Mouse (Mus musculus) cerebellum, postnatal 14 days (tissue): ENCODE measurements around the gene Eif5a.
A peak's percentile ranks its signal among the peaks of the same experiment; 100 is the strongest.
"Not testable (repeated sequence)": the region's sequence is repeated elsewhere in the genome, so short reads cannot be mapped to it uniquely, and the experiment has no call there.

Experiments used
- DNase-seq, 2 experiments: peaks; one replicate each; pipeline ENCODE4 v3.0.0; 2021; ENCODE audit warnings: mixed read lengths in 2 of 2

Gene Eif5a

DNA sequence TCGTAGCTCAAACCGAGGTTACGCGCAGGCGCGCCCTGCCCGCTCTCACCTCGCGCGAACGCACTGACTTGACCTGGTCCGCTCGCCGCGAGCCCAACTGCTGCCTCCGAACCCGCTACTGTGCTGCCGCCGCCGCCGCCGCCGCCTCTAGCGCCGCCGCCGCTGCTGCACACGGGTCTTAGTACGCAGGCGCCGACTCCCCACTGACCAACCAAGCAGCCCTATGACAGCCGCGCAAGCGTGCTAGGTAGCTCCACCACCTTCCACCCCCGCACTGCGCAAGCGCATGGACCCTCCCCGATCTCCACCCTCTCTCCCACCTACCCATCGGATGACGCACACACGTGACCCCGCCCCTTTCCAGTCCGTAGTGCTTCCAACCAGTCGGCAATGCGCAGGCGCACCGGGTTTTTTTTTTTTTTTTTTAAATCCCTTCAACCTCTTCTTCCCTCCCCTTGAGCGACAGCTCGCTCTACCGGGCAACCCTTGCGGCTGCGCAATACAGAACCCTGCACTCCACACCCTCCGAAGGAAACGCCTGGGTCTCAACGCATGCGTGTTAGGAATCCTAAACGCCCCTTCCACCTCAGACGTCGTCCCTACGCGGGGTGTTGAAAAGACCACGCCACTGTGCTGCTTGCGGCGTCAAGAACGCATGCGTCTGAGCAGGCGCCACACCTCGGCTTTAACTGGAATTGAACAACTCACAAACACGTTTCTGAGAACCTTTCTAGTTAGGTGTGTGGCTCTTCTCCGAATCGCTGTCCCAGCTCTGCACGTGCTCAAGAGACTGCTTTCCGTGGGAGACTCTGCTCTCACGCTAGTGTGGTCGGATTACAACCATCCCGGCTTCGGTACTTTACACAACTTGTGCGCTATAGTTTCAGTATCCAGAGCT is at the start of gene Eif5a:
Eif5a (minus strand) TSS at position 845 of the 898 bp plus-strand sequence.
- DNase-seq = peak; percentile 100

DNA sequence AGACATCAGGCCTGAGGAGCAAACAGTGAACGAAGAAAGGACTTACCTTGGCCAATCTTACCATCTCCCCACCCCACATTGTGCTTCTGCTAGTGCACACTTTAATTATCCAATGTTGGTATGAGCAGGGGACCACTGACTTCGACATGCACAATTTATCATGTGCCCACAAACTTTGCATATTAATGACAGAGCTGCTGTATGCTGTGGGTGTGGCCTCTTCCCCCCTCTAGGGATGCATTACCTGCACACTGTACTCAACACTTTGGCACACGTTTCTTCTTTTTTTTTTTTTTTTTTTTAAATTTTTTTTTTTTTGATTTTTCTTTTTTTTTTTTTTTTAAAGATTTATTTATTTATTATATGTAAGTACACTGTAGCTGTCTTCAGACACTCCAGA is 49.0 kb upstream of the Eif5a start:
- no peak for DNase-seq

DNA sequence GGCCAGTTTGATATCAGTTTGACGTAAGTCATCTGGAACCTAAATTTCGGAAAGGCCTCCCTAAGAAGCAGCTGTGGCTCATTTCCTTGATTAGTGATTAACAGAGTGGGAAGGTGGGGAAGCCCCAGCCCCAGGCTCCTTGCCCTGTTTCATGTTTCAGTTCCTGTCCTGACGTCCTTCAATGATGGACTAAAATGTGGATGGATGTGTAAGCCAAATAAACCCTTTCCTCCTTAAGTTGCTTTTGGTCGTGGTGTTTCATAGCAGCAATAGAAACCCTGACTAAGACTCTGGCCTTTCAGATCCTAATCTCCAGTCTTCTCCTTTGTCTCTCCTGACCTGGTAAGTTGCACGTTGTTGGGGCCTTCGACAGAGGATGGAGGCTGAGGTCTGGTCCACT is 48.5 kb upstream of the Eif5a start:
- DNase-seq = no peak

DNA sequence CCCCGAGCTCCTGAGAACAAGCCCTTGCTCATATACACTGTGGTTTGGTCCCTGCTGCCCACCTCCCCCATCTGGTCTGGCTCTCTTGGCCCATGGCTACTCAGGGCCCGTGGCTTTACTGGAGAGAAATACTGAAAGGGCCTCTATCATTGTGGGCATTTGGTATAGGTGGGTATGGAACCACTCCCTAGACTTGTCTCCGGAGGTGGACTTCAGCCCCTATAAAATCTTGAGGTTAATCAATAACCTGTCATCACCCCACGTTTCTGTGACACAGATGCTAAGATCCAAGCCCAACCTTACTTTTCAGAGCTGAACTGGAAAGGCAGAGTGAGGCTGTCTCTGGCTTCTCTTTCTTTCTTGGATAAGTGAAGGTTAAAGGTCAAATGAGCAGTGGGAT is 47.0 kb upstream of the Eif5a start:
- no peak for DNase-seq

DNA sequence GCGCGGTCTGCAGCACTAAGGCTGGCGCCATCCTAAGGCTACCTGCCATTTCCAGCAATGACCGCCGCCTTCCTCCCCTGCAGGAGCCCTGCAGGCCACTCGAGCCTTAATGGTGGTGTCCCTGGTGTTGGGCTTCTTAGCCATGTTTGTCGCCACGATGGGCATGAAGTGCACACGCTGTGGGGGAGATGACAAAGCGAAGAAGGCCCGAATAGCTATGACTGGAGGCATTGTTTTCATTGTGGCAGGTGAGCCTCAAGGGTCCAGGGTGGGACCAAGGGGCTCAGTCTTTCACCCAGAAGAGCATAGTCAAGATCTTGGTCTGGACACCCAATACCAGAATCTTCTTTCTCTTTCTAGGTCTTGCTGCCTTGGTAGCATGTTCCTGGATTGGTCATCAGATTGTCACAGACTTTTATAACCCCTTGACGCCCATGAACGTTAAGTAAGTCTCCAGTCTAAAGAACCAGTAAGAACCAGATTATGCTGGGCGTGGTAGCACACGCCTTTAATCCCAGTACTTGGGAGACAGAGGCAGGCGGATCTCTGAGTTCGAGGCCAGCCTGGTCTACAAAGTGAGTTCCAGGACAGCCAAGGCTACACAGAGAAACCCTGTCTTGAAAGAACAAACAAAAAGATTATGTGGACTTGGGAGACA is 45.2 kb upstream of the Eif5a start:
- no peak for DNase-seq

DNA sequence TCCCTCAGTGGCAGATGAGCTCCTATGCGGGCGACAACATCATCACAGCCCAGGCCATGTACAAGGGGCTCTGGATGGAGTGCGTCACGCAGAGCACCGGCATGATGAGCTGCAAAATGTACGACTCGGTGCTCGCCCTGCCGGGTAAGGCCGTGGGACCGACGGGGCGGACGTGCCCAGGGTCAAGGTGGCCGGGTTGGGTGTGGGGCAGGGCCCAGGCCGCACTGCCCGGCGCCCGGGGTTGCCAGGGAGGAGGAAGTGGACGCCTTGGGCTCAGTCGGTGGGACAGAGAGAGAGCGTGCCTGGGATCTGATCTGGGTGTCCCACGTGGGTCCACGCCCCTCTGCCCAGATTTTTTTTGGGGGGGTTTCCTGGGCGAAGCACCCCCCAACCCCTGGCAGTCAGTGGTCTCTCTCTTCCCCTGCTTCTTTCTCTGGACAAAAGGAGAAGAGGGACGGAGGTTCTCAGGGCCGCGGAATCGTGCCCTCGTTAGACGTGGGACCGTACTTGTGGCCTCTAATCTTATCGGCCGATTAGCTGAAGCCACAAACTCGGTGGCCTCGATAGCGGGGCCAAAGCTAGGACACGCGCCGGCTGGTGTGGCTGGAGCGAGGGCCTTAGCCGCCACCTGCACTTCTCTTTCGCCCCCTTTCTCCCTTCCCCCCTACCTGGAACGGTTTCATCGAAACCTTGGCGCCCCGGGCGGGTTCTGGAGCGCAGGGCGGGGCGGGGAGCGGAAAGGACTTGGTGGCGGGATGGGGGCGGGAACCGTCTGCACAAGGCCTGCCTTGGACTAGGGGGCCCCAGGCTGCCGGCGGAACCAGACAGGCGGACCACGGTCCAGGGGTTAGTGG is 44.5 kb upstream of the Eif5a start:
- DNase-seq = peak in 1 of 2 experiments; percentile 38

DNA sequence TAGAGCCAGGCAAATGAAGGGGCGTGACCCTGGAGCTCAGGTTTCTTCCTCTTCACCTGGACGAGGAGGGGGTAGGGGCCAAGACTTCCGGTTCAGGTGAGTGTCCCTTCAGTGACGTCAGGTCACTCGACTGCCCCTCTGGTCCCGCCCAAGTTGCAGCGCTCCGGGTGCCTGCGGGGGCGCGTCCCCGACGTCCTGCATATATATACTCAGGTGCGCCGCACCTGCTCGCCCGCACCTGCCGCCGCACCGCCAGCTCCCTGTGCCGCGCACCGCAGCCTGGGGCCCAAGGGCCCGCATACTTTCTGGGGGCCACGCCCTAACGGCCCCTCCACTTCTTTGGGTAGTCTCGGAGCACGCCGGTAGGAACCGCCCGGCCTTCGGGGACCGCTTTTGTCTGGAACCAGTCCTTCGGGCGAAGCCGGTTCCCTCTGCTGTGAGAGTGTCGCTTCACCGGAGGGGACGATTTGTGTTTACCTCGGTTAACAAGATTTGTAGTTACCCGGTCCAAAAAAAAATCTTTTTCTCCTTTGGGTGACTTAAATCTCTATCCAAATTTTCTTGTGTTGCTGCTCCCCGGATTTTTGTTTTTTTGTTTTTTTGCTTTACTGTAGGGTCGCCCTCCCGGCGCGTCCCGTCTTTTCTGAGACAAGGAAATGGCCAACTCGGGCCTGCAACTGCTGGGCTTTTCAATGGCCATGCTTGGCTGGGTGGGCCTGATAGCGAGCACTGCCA is 43.7 kb upstream of the Eif5a start:
- DNase-seq = no peak

DNA sequence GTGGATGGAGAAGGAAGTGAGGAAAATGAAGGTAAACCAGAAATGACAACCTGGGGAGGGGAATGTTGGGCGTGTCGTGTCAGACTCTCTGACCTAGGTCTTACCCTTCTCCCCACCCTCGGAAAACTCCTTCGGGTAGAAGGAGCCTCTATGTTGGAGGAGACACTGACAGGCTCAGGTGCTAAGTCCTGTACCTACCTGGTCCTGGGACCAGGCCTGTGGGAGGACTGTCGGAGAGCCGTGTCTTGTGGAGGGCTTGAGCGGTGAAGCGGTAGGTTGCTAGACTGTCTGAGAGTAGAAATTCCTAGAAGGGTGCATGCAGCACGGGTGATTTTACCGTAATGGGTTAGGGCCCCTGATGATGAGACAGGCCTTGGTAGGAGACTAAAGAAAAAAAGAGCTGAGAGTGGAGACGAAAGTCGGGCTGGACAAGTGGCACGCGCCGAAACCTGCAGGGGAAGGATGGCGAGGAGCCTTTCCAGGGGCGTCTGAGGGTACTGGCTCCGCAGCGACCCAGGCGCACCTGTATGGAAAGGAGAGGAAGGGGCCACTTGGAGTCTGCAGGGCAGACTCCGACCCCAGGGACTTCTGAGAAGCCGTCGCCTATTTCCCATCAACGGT is 43.0 kb upstream of the Eif5a start, which contains the start of gene Cldn7:
Cldn7 (plus strand) TSS at position 130 of the 621 bp plus-strand sequence.
- no peak for DNase-seq

DNA sequence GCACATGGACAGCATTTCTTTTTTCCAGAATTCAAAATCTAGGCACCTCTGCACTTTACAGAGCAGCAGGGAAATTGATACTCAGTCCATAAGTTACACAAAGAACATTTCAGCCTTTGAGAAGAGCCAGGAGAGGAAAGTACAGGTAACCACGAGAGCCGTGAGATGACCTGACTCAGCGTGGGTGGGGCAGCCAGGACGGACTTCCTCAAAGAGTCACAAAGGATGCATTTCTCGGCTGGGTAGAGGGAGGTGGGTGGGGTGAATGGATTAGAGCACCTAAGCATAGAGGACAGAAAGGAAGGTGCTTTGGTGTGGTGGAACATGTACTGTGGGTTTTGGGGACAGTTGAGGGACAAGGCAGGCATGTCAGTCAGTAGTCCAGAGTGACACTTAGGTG is 40.1 kb upstream of the Eif5a start:
- no peak for DNase-seq

DNA sequence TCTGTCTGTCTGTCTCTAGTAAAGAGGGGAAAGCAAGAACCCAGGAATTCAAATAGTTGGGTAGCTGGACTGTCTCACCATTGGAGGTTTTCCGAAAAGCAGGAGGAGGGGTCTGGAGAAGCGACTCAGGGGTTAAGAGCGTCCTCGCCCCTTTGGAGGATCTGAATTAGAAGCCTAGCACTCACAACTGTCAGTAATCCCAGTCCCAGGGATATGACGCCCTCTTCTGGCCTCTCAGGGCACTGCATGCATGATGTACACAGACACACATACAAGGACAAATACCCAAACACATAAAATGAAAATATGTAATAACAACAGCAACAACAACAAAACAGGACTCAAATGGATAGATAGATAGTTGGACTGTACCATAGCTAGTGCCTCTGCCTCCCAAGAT is 38.9 kb upstream of the Eif5a start:
- peak in 1 of 2 experiments; percentile 63 for DNase-seq

DNA sequence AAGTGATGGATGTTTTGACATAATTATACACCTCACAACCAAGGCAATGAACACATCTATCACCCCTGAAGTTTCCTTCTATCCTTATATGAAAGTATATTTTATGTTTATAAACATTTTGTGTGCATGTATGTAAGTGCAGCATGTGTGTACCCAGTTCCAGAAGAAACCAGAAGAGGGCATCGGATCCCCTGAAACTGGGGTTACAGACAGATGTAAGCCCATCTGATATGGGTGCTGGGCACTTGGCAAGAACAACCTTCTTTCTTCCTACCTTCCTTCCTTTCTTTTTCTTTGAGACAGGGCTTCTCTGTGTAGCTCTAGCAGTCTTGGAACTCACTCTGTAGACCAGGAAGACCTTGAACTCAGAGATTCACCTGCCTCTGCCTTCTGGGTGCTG is 34.5 kb upstream of the Eif5a start:
- no peak for DNase-seq

DNA sequence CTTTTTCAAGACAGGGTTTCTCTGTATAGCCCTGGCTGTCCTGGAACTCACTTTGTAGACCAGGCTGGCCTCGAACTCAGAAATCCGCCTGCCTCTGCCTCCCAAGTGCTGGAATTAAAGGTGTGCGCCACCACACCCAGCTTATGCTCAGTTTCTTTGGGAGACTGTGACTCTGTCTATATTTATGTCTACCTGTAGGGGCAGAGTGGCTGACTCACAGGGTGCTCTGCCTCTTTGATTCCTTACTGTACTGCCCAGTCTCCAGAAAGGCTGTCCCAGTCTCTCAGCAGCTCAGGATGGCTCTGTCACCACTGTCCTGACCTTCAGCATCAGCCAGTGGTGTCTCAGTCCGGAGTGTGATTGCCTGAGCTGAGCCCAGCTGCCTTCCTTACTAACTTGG is 33.9 kb upstream of the Eif5a start:
- not testable (repeated sequence) for DNase-seq

DNA sequence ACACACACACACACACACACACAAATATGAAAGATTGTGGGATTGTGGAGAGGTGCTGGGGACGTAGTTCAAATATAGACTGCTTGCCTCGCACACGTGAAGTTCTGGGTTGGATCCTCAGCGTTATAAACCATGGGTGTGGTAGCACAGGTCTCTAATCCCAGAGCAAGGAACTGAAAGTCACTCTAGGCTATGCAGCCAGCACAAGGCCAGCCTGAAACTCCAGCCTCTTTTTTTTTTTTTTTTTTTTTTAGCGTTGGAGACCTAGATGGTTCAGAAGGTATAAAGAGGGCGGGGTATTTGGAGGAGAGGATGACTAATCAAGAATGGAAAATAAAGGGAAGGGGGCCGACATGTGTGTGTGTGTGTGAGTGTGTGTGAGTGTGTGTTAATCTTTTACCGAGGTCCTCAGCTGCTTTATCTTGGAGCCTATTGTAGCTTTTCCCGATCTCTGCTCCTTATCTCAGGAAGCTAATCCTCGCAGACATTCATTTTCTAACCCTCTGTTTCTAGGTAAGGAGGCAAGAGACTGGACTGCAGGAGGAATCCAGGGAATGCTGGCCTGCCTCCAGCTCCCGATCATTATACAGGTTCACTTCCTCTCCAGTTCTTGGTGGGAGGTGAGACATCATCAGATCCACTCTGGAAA is 31.6 kb upstream of the Eif5a start:
- DNase-seq = no peak

DNA sequence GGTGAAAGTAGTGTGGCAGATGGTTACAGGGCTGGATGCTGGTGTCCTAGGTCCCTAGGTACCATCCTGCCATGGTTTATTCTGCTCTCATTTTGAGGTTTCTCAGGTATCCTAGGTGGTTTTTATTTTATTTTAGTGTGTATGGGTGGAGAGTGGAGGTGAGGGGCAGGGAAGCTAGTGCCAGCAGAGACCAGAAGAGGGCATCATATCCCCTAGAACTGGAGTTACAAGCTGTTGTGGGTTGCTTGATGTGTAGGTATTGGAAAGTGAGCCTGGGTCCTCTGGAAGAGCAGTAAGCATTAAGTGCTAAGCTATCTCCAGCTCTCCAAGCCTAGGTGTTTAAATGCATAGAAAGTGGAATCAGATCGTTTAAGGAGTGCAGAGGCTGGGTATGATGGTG is 30.5 kb upstream of the Eif5a start:
- DNase-seq = no peak

DNA sequence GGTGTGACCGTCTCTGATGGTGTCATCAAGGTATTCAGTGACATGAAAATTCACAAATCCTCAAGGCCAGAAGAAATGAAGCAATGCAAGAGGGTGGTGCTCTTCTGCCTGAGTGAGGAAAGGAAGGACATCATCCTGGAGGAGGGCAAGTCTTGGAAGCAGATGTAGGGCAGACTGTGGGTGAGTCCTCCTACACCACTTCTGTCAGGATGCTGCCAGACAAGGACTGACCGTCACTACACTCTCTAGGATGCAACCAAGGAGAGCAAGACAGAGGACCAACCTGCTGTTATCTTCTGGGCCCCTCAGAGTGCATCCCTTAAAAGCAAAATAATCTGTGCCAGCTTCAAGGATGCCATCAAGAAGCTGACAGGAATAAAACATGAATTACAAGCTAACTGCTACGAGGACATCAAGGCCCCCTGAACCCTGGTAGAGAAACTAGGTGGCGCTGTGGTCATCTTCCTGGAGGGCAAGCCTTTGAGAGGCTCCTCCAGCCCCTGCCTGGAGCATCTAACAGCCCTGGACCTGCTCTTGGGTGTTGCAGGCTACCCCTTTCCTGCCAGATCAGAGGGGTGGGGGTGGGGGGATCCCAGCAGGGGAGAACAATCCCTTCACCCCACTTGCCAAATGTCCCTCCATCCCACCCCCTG is 29.2 kb upstream of the Eif5a start:
- DNase-seq = peak in 1 of 2 experiments; percentile 48

DNA sequence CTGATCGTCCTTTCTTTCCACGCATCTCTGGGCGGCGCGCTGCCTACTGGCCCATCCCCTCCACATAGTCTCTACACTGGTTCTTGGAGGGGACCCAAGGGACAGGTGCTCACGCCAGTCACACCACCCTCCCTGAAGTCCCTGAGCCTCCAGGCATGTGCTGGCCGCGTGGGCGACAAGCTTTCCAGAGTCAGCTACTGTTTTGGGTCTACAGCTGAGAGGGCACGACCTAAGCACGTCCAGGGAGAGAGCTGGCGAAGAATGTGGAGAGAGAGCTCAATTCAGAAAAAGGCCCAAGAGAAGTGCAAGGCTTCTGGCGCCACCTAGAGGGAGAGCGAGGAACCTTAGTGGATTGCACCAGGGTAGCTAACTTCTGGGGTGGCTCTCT is 27.0 kb upstream of the Eif5a start:
- DNase-seq = peak; percentile 90 to 95

DNA sequence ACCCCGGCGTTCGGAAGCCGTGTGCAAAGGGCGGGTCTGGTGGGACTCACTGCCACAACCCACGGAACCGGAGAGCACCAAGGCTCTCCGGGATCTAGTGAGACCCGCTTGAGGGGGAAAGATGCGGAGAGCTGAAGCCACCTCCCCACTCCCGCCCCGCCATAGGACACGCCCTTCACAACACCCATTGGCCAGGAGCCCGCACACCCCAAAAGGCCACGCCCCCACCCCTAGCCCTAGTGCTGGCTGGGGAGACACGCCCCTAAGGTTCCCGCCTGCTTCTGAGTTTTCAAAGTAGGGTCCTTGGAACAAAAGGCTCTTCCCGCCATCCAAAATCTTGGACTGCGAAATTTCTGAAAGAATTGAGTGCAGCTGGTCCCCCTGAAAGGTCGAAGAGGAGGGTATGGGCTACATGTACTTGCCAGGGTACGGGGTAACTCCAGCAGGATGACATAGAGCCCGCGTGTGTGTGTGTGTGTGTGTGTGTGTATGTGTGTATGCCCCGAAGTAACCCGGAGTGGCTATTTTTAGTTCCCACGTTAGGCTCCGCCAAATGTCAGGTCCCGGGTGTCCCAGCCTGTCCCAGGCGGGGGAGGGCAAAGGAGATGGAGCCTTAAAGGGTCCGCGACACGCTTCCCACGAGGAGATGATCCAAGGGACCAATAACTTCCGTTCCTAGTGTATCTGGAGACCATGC is 26.5 kb upstream of the Eif5a start, which contains the start of gene Slc2a4:
Slc2a4 (minus strand) TSS at position 123 of the 697 bp plus-strand sequence.
- DNase-seq = peak; percentile 82 to 92

DNA sequence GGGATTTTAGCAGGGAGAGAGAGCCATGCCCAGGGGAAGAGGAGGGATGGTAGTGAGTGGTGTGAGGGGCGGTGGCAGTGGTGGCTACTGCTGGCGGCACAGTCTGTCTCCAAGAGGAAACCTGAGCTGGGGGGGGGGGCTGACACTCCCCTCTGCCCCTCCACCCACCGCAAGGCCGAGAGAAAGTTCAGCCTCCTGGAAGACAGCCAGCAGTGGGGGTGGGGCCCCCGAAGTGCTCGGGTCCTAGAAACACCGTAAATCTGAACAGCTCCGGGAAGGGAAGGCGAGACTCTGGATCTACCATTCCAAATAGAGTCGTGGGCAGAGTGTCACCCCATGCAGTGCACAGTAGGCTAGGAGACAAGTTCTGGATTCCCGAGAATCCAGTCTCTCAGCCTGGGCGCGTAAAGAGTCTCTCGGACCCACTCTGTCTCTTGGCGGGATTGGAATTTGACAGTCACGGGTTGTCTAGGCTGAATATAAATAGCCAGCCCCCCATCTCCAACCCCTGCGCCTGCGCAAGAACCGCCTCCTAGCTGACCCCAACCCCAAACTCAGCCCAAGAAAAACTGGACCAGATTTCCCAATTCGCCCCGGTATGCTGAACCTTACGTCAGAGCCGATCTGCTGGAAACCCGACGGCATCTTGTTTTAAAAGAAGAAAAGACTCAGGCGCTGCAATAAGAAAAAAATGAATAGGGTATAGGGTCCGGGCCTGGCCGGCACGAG is 25.7 kb upstream of the Eif5a start:
- DNase-seq = peak in 1 of 2 experiments; percentile 57
